Mouse (Mus musculus) ES-E14 (cell line): ENCODE data around the gene Rab4a. TPM values are rescaled to one million over a fixed set of nuclear protein-coding genes. Genes with fewer than 3 reads are reported as not detected.

Experiments used
- DNase-seq: peaks from one replicate; pipeline ENCODE4 v3.0.0-alpha.2; 2013; ENCODE audit warnings: low read depth, low spot score
- H3K27ac ChIP-seq: 2 replicates; pipeline ENCODE4 v1.5.1; 2012; ENCODE audit warnings: low read depth, mild to moderate bottlenecking, low read length, moderate library complexity, mixed read lengths; ENCODE audit not compliant: poor library complexity, insufficient read depth, severe bottlenecking
- H3K36me3 ChIP-seq: 2 replicates; pipeline ENCODE4 v1.6.1; 2012; ENCODE audit warnings: mild to moderate bottlenecking, low read length, moderate library complexity, mixed read lengths; ENCODE audit not compliant: control insufficient read depth, poor library complexity, insufficient read depth, severe bottlenecking
- H3K4me1 ChIP-seq, 2 experiments: fragments of 150-350 bp in 1 of 2; sonication (generic) in 1 of 2; 2 replicates each; pipeline ENCODE4 v1.6.1; 2012; ENCODE audit warnings: low read length in 2 of 2, mild to moderate bottlenecking in 1 of 2, mixed read lengths in 1 of 2; ENCODE audit not compliant: control insufficient read depth in 2 of 2, insufficient read depth in 2 of 2, poor library complexity in 1 of 2
- H3K4me3 ChIP-seq, 2 experiments: fragments of 150-350 bp in 1 of 2; sonication (generic) in 1 of 2; 2 replicates each; pipeline ENCODE4 v1.5.1; 2012; ENCODE audit warnings: low read length in 2 of 2, low read depth in 1 of 2, mild to moderate bottlenecking in 1 of 2, mixed read lengths in 1 of 2; ENCODE audit not compliant: insufficient read depth in 1 of 2, poor library complexity in 1 of 2, severe bottlenecking in 1 of 2
- H3K9ac ChIP-seq: 2 replicates; pipeline ENCODE4 v1.6.1; 2012; ENCODE audit warnings: low read depth, mild to moderate bottlenecking, low read length, mixed read lengths; ENCODE audit not compliant: poor library complexity, insufficient read depth, severe bottlenecking
- H3K9me3 ChIP-seq: fragments of 150-350 bp; sonication (generic); 2 replicates; pipeline ENCODE4 v1.6.1; 2012; ENCODE audit warnings: low read depth, mild to moderate bottlenecking, low read length; ENCODE audit not compliant: control insufficient read depth, insufficient read depth
- CHD2 ChIP-seq: IDR thresholded peaks from 2 replicates; pipeline ENCODE4 v1.6.1; 2014; ENCODE audit warnings: mild to moderate bottlenecking, low read depth, low read length, inconsistent platforms
- HCFC1 ChIP-seq: IDR thresholded peaks from 2 replicates; pipeline ENCODE4 v1.6.1; 2012; ENCODE audit warnings: low read length, inconsistent platforms, borderline replicate concordance; ENCODE audit not compliant: insufficient read depth
- MAFK ChIP-seq: IDR thresholded peaks from 2 replicates; pipeline ENCODE4 v1.6.1; 2014; ENCODE audit warnings: mild to moderate bottlenecking, low read depth, low read length, inconsistent platforms; ENCODE audit not compliant: insufficient read depth
- ZC3H11A ChIP-seq: IDR thresholded peaks from 2 replicates; pipeline ENCODE4 v1.6.1; 2012; ENCODE audit warnings: low read depth, mild to moderate bottlenecking, inconsistent platforms, low read length, borderline replicate concordance
- ZNF384 ChIP-seq: IDR thresholded peaks from 2 replicates; pipeline ENCODE4 v1.6.1; 2012; ENCODE audit warnings: low read depth, low read length, inconsistent platforms
- in situ Hi-C, 2 experiments: fragments of 600-800 bp; cut with MboI; formaldehyde crosslinking; loops; one replicate each; pipeline ENCODE4 v1.15.1; 2025; ENCODE audit warnings: low sequenced_read_pairs in 2 of 2, inconsistent platforms in 1 of 2; ENCODE audit not compliant: unreplicated experiment in 2 of 2
- total RNA-seq: library from RNA; depleted of rRNA; stranded (reverse); fragments of 300-350 nt; gene quantifications from 2 replicates; pipeline ENCODE4 v1.2.3, GENCODE M21; 2012

The Rab4a gene
- total RNA-seq, 1 experiment: 29.6 TPM

DNA sequence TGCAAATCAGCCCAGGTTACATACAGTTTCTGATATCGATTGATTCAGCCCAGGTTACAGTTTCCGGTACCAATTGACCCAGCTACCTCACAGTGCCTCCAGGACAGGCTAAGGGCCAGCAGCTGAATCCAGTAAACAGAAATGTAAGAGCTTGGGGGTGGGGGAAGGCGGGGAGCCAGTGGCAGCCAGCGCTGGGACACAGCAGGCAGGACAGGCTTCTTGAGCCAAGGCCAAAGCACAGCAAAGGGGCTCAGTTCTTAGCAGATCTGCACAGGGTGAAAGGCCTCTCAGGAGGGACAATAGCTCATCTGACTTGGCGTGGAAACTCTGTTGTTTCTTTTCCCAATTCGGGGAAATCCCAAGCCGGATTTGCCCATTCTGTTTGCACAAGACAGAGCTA lies 28.5 kb upstream of the Rab4a start:
- Histone ChIP-seq H3K4me1 (peaks cover 0 to 2% of the 10 kb centered on the region in 2 experiments; a peak in 1 of 4 replicates), H3K36me3 (no peaks in the 10 kb centered on the region), H3K27ac (no peak overlapping the region), H3K4me3 (no peak overlapping the region), H3K9ac (no peak overlapping the region), H3K9me3 (no peaks in the 10 kb centered on the region)
- DNase-seq: no peak
- in situ Hi-C loops: no loop called here
- TF ChIP-seq HCFC1 (no peak), ZNF384 (no peak), ZC3H11A (no peak), CHD2 (no peak), MAFK (no peak)

- Histone ChIP-seq H3K36me3 (no peaks in the 10 kb centered on the region), H3K9ac (no peak overlapping the region), H3K27ac (no peak overlapping the region), H3K4me3 (no peak overlapping the region), H3K4me1 (0 out of 4 replicates have a peak, but pooled peaks cover 0 to under 1% of the 10 kb centered on the region in 2 experiments), H3K9me3 (no peaks in the 10 kb centered on the region)
- in situ Hi-C loops: loop anchor here in 1 of 2 experiments (10.0 kb wide), 1 partner anchor 574 kb away; no protein-coding TSS in a partner anchor
- DNase-seq: no peak
- TF ChIP-seq HCFC1 (no peak), ZNF384 (no peak), MAFK (no peak), CHD2 (no peak), ZC3H11A (no peak)
Observed at GRCm38 (mm10) chr8:123780471-123780870, 25.3 kb upstream of the Rab4a start.

- no peak overlapping the region for H3K27ac ChIP-seq
- no peaks in the 10 kb centered on the region for H3K9me3 ChIP-seq
- no peaks in the 10 kb centered on the region for H3K36me3 ChIP-seq
- no peak overlapping the region for H3K4me3 ChIP-seq
- in situ Hi-C loops: loop anchor here in 1 of 2 experiments (10.0 kb wide), 1 partner anchor 574 kb away; no protein-coding TSS in a partner anchor
- H3K4me1 ChIP-seq: peaks cover 0 to 5% of the 10 kb centered on the region in 2 experiments; a peak in 1 of 4 replicates
- no peak for TF ChIP-seq ZNF384
- TF ChIP-seq CHD2: no peak
- no peak for TF ChIP-seq MAFK
- TF ChIP-seq ZC3H11A: no peak
- no peak for TF ChIP-seq HCFC1
- DNase-seq: no peak
- no peak overlapping the region for H3K9ac ChIP-seq
Observed at GRCm38 (mm10) chr8:123781256-123781655, 24.5 kb upstream of the Rab4a start.

- H3K9ac ChIP-seq: no peak overlapping the region
- H3K9me3 ChIP-seq: no peaks in the 10 kb centered on the region
- TF ChIP-seq ZNF384 (no peak), ZC3H11A (peak; percentile 87), HCFC1 (no peak), CHD2 (no peak)
- H3K4me1 ChIP-seq: peaks cover 0 to 11% of the 10 kb centered on the region in 2 experiments; a peak in 1 of 4 replicates
- H3K4me3 ChIP-seq: no peak overlapping the region
- in situ Hi-C loops: loop anchor here in 1 of 2 experiments (10.0 kb wide), 1 partner anchor 571 kb away; no protein-coding TSS in a partner anchor
- no peak overlapping the region for H3K27ac ChIP-seq
- DNase-seq: no peak
- no peaks in the 10 kb centered on the region for H3K36me3 ChIP-seq
Observed at GRCm38 (mm10) chr8:123783525-123784249, 22.1 kb upstream of the Rab4a start.
